Mouse (Mus musculus) ES-E14 (cell line): ENCODE results near the gene Cldn34c3. TPM values are rescaled to one million over a fixed set of nuclear protein-coding genes. Genes with fewer than 3 reads are reported as not detected.
"Not testable (repeated sequence)": the region's sequence is repeated elsewhere in the genome, so short reads cannot be mapped to it uniquely, and the experiment has no call there.

ENCODE experiments used
- DNase-seq: peaks from one replicate; pipeline ENCODE4 v3.0.0-alpha.2; 2013; ENCODE audit warnings: low read depth, low spot score
- H3K27ac ChIP-seq: 2 replicates; pipeline ENCODE4 v1.5.1; 2012; ENCODE audit warnings: low read depth, mild to moderate bottlenecking, low read length, moderate library complexity, mixed read lengths; ENCODE audit not compliant: poor library complexity, insufficient read depth, severe bottlenecking
- H3K36me3 ChIP-seq: 2 replicates; pipeline ENCODE4 v1.6.1; 2012; ENCODE audit warnings: mild to moderate bottlenecking, low read length, moderate library complexity, mixed read lengths; ENCODE audit not compliant: control insufficient read depth, poor library complexity, insufficient read depth, severe bottlenecking
- H3K4me1 ChIP-seq, 2 experiments: fragments of 150-350 bp in 1 of 2; sonication (generic) in 1 of 2; 2 replicates each; pipeline ENCODE4 v1.6.1; 2012; ENCODE audit warnings: low read length in 2 of 2, mild to moderate bottlenecking in 1 of 2, mixed read lengths in 1 of 2; ENCODE audit not compliant: control insufficient read depth in 2 of 2, insufficient read depth in 2 of 2, poor library complexity in 1 of 2
- H3K4me3 ChIP-seq, 2 experiments: fragments of 150-350 bp in 1 of 2; sonication (generic) in 1 of 2; 2 replicates each; pipeline ENCODE4 v1.5.1; 2012; ENCODE audit warnings: low read length in 2 of 2, low read depth in 1 of 2, mild to moderate bottlenecking in 1 of 2, mixed read lengths in 1 of 2; ENCODE audit not compliant: insufficient read depth in 1 of 2, poor library complexity in 1 of 2, severe bottlenecking in 1 of 2
- H3K9ac ChIP-seq: 2 replicates; pipeline ENCODE4 v1.6.1; 2012; ENCODE audit warnings: low read depth, mild to moderate bottlenecking, low read length, mixed read lengths; ENCODE audit not compliant: poor library complexity, insufficient read depth, severe bottlenecking
- H3K9me3 ChIP-seq: fragments of 150-350 bp; sonication (generic); 2 replicates; pipeline ENCODE4 v1.6.1; 2012; ENCODE audit warnings: low read depth, mild to moderate bottlenecking, low read length; ENCODE audit not compliant: control insufficient read depth, insufficient read depth
- in situ Hi-C, 2 experiments: fragments of 600-800 bp; cut with MboI; formaldehyde crosslinking; loops; one replicate each; pipeline ENCODE4 v1.15.1; 2025; ENCODE audit warnings: low sequenced_read_pairs in 2 of 2, inconsistent platforms in 1 of 2; ENCODE audit not compliant: unreplicated experiment in 2 of 2
- total RNA-seq: library from RNA; depleted of rRNA; stranded (reverse); fragments of 300-350 nt; gene quantifications from 2 replicates; pipeline ENCODE4 v1.2.3, GENCODE M21; 2012; rRNA removed

The Cldn34c3 gene
- total RNA-seq: not detected in 2 replicates

- H3K9me3 ChIP-seq, in situ Hi-C loops, H3K36me3 ChIP-seq, H3K4me1 ChIP-seq, DNase-seq, H3K9ac ChIP-seq, H3K4me3 ChIP-seq, H3K27ac ChIP-seq: not testable (repeated sequence)
Observed at GRCm38 (mm10) chrX:123793365-123793764, at the start of gene Cldn34c3. TSS of gene Cldn34c3 (plus strand) at chrX:123793665.

Other genes starting within 250 kb of the Cldn34c3 start
- gene Cldn34c2, start 212.0 kb upstream of the Cldn34c3 start, total RNA-seq: not detected in 2 replicates
- gene Gm17467, start 88.9 kb upstream of the Cldn34c3 start, total RNA-seq: not detected in 2 replicates